Mouse (Mus musculus) MEL (cell line): ENCODE data around the gene Pax4. TPM values are rescaled to one million over a fixed set of nuclear protein-coding genes. Genes with fewer than 3 reads are reported as not detected.

Experiments used
- DNase-seq: peaks from one replicate; pipeline ENCODE4 v3.0.0; 2011; ENCODE audit warnings: low read depth, low spot score
- H3K27ac ChIP-seq: 2 replicates; pipeline ENCODE4 v1.5.1; 2012; ENCODE audit warnings: low read depth, mild to moderate bottlenecking, control low read depth, low read length, moderate library complexity; ENCODE audit not compliant: control insufficient read depth
- H3K27me3 ChIP-seq, 2 experiments: fragments of 150-350 bp in 1 of 2; sonication (generic) in 1 of 2; 2 replicates each; pipeline ENCODE4 v1.6.1; 2012; ENCODE audit warnings: low read length in 2 of 2, mild to moderate bottlenecking in 2 of 2, improper control_type of control experiment in 1 of 2, moderate library complexity in 1 of 2; ENCODE audit not compliant: insufficient read depth in 2 of 2, control insufficient read depth in 1 of 2
- H3K36me3 ChIP-seq, 2 experiments: 2 replicates each; pipeline ENCODE4 v1.6.1; 2012 to 2014; ENCODE audit warnings: low read length in 2 of 2, improper control_type of control experiment in 1 of 2, inconsistent platforms in 1 of 2, mild to moderate bottlenecking in 1 of 2; ENCODE audit not compliant: insufficient read depth in 2 of 2, control insufficient read depth in 1 of 2
- H3K4me1 ChIP-seq, 2 experiments: fragments of 150-350 bp in 1 of 2; sonication (generic) in 1 of 2; 2 replicates each; pipeline ENCODE4 v1.6.1; 2012; ENCODE audit warnings: low read length in 2 of 2, improper control_type of control experiment in 1 of 2, mild to moderate bottlenecking in 1 of 2; ENCODE audit not compliant: insufficient read depth in 2 of 2, control insufficient read depth in 1 of 2
- H3K4me3 ChIP-seq, 2 experiments: fragments of 150-350 bp in 1 of 2; sonication (generic) in 1 of 2; 2 replicates each; pipeline ENCODE4 v1.5.1; 2012; ENCODE audit warnings: low read depth in 2 of 2, low read length in 2 of 2, mild to moderate bottlenecking in 2 of 2, moderate library complexity in 2 of 2, control low read depth in 1 of 2, improper control_type of control experiment in 1 of 2; ENCODE audit not compliant: control insufficient read depth in 1 of 2, insufficient read depth in 1 of 2
- H3K79me2 ChIP-seq: 2 replicates; pipeline ENCODE4 v1.6.1; 2012; ENCODE audit warnings: mild to moderate bottlenecking, low read length, moderate library complexity; ENCODE audit not compliant: control insufficient read depth, poor library complexity, insufficient read depth
- H3K9ac ChIP-seq: 2 replicates; pipeline ENCODE4 v1.6.1; 2012; ENCODE audit warnings: low read depth, mild to moderate bottlenecking, control low read depth, low read length, moderate library complexity; ENCODE audit not compliant: control insufficient read depth, poor library complexity, severe bottlenecking
- H3K9me3 ChIP-seq: fragments of 150-350 bp; sonication (generic); replicated peaks from 2 replicates; pipeline ENCODE4 v1.6.1; 2012; ENCODE audit warnings: mild to moderate bottlenecking, low read length, improper control_type of control experiment, moderate library complexity; ENCODE audit not compliant: insufficient read depth
- BHLHE40 ChIP-seq: IDR thresholded peaks from 2 replicates; pipeline ENCODE4 v1.6.1; 2012; ENCODE audit warnings: low read depth, mild to moderate bottlenecking, inconsistent platforms, low read length, improper control_type of control experiment, borderline replicate concordance
- CTCF ChIP-seq, 3 experiments: IDR thresholded peaks in 2 of 3; conservative IDR thresholded peaks in 1 of 3; 2 replicates each; pipeline ENCODE4 v1.5.1; 2011 to 2012; ENCODE audit warnings: low read length in 3 of 3, low read depth in 2 of 3, mild to moderate bottlenecking in 2 of 3, improper control_type of control experiment in 1 of 3, inconsistent platforms in 1 of 3, mixed read lengths in 1 of 3, moderate library complexity in 1 of 3; ENCODE audit not compliant: control insufficient read depth in 1 of 3, insufficient read depth in 1 of 3, poor library complexity in 1 of 3, severe bottlenecking in 1 of 3
- ELF1 ChIP-seq: IDR thresholded peaks from 2 replicates; pipeline ENCODE4 v1.6.1; 2014; ENCODE audit warnings: low read depth, mild to moderate bottlenecking, inconsistent platforms, low read length, improper control_type of control experiment, moderate library complexity
- GABPA ChIP-seq: IDR thresholded peaks from 2 replicates; pipeline ENCODE4 v1.6.1; 2012; ENCODE audit warnings: low read depth, mild to moderate bottlenecking, inconsistent platforms, low read length, improper control_type of control experiment, moderate library complexity
- JUND ChIP-seq: IDR thresholded peaks from 2 replicates; pipeline ENCODE4 v1.6.1; 2011; ENCODE audit warnings: low read depth, mild to moderate bottlenecking, improper control_type of control experiment, low read length
- KAT2A ChIP-seq: conservative IDR thresholded peaks from 2 replicates; pipeline ENCODE4 v1.6.1; 2012; ENCODE audit warnings: low read depth, low read length, improper control_type of control experiment, inconsistent platforms
- MAFK ChIP-seq: IDR thresholded peaks from 2 replicates; pipeline ENCODE4 v1.6.1; 2011; ENCODE audit warnings: low read depth, mild to moderate bottlenecking, low read length, improper control_type of control experiment, borderline replicate concordance
- MAZ ChIP-seq: IDR thresholded peaks from 2 replicates; pipeline ENCODE4 v1.6.1; 2012; ENCODE audit warnings: low read depth, mild to moderate bottlenecking, inconsistent platforms, low read length, improper control_type of control experiment
- MEF2A ChIP-seq: IDR thresholded peaks from 2 replicates; pipeline ENCODE4 v1.6.1; 2014; ENCODE audit warnings: low read depth, mild to moderate bottlenecking, inconsistent platforms, low read length, improper control_type of control experiment; ENCODE audit not compliant: poor library complexity, insufficient replicate concordance, severe bottlenecking; ENCODE audit errors: extremely low read depth
- POLR2AphosphoS5 ChIP-seq: IDR thresholded peaks from 2 replicates; pipeline ENCODE4 v1.6.1; 2012; ENCODE audit warnings: low read depth, borderline replicate concordance, mild to moderate bottlenecking, inconsistent platforms, low read length, moderate library complexity, mixed read lengths
- SIN3A ChIP-seq: IDR thresholded peaks from 2 replicates; pipeline ENCODE4 v1.6.1; 2012; ENCODE audit warnings: low read length, improper control_type of control experiment, inconsistent platforms
- SMC3 ChIP-seq: IDR thresholded peaks from 2 replicates; pipeline ENCODE4 v1.6.1; 2011; ENCODE audit warnings: low read depth, low read length, improper control_type of control experiment
- TAL1 ChIP-seq: IDR thresholded peaks from 2 replicates; pipeline ENCODE4 v1.6.1; 2012; ENCODE audit warnings: mild to moderate bottlenecking, inconsistent platforms, low read length, moderate library complexity, mixed read lengths
- TBP ChIP-seq: IDR thresholded peaks from 2 replicates; pipeline ENCODE4 v1.8.0; 2011; ENCODE audit warnings: low read depth, low read length, improper control_type of control experiment
- USF2 ChIP-seq, 2 experiments: IDR thresholded peaks; 2 replicates each; pipeline ENCODE4 v1.6.1; 2011 to 2012; ENCODE audit warnings: improper control_type of control experiment in 2 of 2, low read length in 2 of 2, borderline replicate concordance in 1 of 2, inconsistent platforms in 1 of 2, low read depth in 1 of 2, mild to moderate bottlenecking in 1 of 2; ENCODE audit not compliant: insufficient read depth in 1 of 2
- ZNF384 ChIP-seq: IDR thresholded peaks from 2 replicates; pipeline ENCODE4 v1.6.1; 2012; ENCODE audit warnings: low read depth, mild to moderate bottlenecking, inconsistent platforms, low read length, improper control_type of control experiment
- polyA plus RNA-seq, 2 experiments: library from polyadenylated mRNA; stranded (reverse) in 1 of 2; unstranded in 1 of 2; fragments of >175 nt in 1 of 2; fragments of >200 nt in 1 of 2; gene quantifications; 2 replicates each; pipeline versions ENCODE4 v1.2.1 to v1.2.4; 2012; ENCODE audit warnings: low replicate concordance in 2 of 2, low read depth in 1 of 2; ENCODE audit not compliant: insufficient read length in 2 of 2, insufficient read depth in 1 of 2, missing spikeins in 1 of 2
- total RNA-seq: library from RNA; depleted of rRNA; stranded (reverse); fragments of 300-350 nt; gene quantifications from 2 replicates; pipeline ENCODE4 v1.2.3, GENCODE M21; 2012

The Pax4 gene
- total and polyA plus RNA-seq, 3 experiments = not detected

GRCm38 (mm10) chr6:28471284-28472035 is 22.3 kb upstream of the Pax4 start:
- Histone ChIP-seq H3K27me3 (peaks cover 0 to 3% of the 10 kb centered on the region in 2 experiments; a peak in 2 of 4 replicates), H3K4me1 (no peaks in the 10 kb centered on the region), H3K9ac (no peak overlapping the region), H3K4me3 (no peak overlapping the region), H3K9me3 (no peaks in the 10 kb centered on the region), H3K36me3 (no peaks in the 10 kb centered on the region), H3K79me2 (no peaks in the 10 kb centered on the region), H3K27ac (no peak overlapping the region)
- no peak for DNase-seq
- TF ChIP-seq MAFK (no peak), JUND (no peak)

GRCm38 (mm10) chr6:28470621-28471020 is 21.5 kb upstream of the Pax4 start:
- Histone ChIP-seq H3K9me3 (no peaks in the 10 kb centered on the region), H3K36me3 (no peaks in the 10 kb centered on the region), H3K9ac (no peak overlapping the region), H3K27me3 (peaks cover 0 to 3% of the 10 kb centered on the region in 2 experiments; a peak in 2 of 4 replicates), H3K27ac (no peak overlapping the region), H3K4me1 (no peaks in the 10 kb centered on the region), H3K4me3 (no peak overlapping the region), H3K79me2 (no peaks in the 10 kb centered on the region)
- no peak for DNase-seq
- TF ChIP-seq GABPA = no peak
- TF ChIP-seq CTCF (IDR thresholded peaks at IDR 0.05 in 2 of 3, conservative IDR thresholded peaks at IDR 0.05 in 1 of 3; ENCODE audit: control insufficient read depth in 1 of 3, insufficient read depth in 1 of 3, low read depth in 2 of 3, low read length in 3 of 3, poor library complexity in 1 of 3, severe bottlenecking in 1 of 3) = peak in 1 of 3 experiments; percentile 8; a peak in 1 of 6 replicates
- TF ChIP-seq USF2 (IDR thresholded peaks at IDR 0.05; ENCODE audit: borderline replicate concordance in 1 of 2, insufficient read depth in 1 of 2, low read depth in 1 of 2, low read length in 2 of 2) = no peak
- TF ChIP-seq BHLHE40 = no peak

GRCm38 (mm10) chr6:28470017-28470602 is 21.0 kb upstream of the Pax4 start:
- no peak for TF ChIP-seq GABPA
- TF ChIP-seq POLR2AphosphoS5 = no peak
- TF ChIP-seq ZNF384 = no peak
- no peak for TF ChIP-seq JUND
- no peak for TF ChIP-seq TAL1
- TF ChIP-seq SMC3 = no peak
- no peak for TF ChIP-seq KAT2A
- TF ChIP-seq ELF1 = no peak
- TF ChIP-seq MEF2A = no peak
- TF ChIP-seq MAZ = no peak
- no peak for TF ChIP-seq SIN3A
- TF ChIP-seq TBP = no peak
- TF ChIP-seq, all 39 proteins: peak for 0
- Histone ChIP-seq H3K79me2 (no peaks in the 10 kb centered on the region), H3K4me3 (no peak overlapping the region), H3K27me3 (peaks cover 1 to 3% of the 10 kb centered on the region in 2 experiments; a peak in 3 of 4 replicates), H3K9me3 (no peaks in the 10 kb centered on the region), H3K36me3 (no peaks in the 10 kb centered on the region), H3K4me1 (no peaks in the 10 kb centered on the region), H3K9ac (no peak overlapping the region), H3K27ac (no peak overlapping the region)
- DNase-seq = no peak
